Mouse (Mus musculus) central nervous system, embryonic 11.5 days (tissue): ENCODE results near the gene Gm21518. TPM values are rescaled to one million over a fixed set of nuclear protein-coding genes. Genes with fewer than 3 reads are reported as not detected.

Experiments
- polyA plus RNA-seq: library from polyadenylated mRNA; depleted of rRNA; stranded (reverse); fragments of >200 nt; gene quantifications from 2 replicates; pipeline ENCODE4 v1.2.3, GENCODE M21; 2012; rRNA removed

Gm21518 gene
- not detected in 2 replicates for polyA plus RNA-seq

DNA sequence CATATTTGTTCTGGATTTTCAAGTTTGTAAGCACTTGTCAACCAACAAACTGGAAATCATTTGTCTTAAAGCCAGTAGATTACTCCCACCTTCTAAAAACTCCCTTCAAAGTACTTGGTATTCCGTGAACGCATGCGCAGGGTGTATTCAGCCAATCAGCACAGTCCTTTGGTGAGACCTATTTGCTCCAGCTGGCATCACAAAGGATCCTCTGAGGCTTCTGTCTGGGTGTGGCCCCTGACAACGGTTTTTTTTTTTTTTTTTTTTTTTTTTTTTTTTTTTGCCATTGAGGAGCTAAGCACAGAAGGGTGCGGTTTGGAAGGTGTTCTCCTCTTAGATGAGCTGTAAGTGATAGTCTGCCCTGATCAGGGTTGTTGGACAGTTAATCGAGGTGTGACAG, at the start of gene Gm21518:
Gene Gm21518 (plus strand): TSS at position 301 of the 400 bp plus-strand sequence.

